Mouse (Mus musculus) olfactory bulb, adult 2 months (tissue): ENCODE results near the gene Fibp.

Experiments used
- CTCF ChIP-seq: fragments of 200-500 bp; IDR thresholded peaks from 2 replicates; pipeline ENCODE4 v1.5.1; 2012; ENCODE audit warnings: low read depth, mild to moderate bottlenecking, low read length, moderate library complexity; ENCODE audit not compliant: insufficient read depth
- POLR2A ChIP-seq: fragments of 200-500 bp; IDR thresholded peaks from 2 replicates; pipeline ENCODE4 v1.6.1; 2012; ENCODE audit warnings: mild to moderate bottlenecking, low read depth, low read length, moderate library complexity; ENCODE audit not compliant: insufficient read depth

DNA sequence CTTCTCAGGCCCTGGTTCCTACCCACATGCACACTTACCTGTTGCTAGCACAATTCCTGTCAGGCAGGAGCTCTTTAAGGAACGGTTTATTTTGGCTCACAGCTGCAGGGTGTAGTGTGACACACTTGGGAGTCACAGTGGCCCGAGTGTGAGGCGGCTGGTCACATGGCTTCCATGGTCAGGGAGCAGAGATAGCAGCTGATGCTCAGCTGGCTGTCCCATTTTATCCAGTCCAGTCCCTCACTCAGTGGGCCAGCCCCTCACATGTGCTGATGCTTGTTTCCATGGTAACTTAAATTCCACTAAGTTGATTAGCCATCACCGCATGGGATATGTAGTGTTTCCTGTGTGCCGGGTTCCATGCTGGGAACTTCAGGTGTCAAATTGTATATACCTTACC lies 48.5 kb upstream of the Fibp start:
- no peak for TF ChIP-seq CTCF
- no peak for TF ChIP-seq POLR2A
